Mouse (Mus musculus) heart, postnatal 0 days (tissue): Measurements from ENCODE around the gene Fer.

ENCODE experiments used
- CTCF ChIP-seq: IDR thresholded peaks from 2 replicates; pipeline ENCODE4 v1.5.1; 2016; ENCODE audit warnings: antibody characterized with exemption, control low read depth, low read depth
- EP300 ChIP-seq: IDR thresholded peaks from 2 replicates; pipeline ENCODE4 v1.6.1; 2016; ENCODE audit warnings: antibody characterized with exemption, low read depth

DNA sequence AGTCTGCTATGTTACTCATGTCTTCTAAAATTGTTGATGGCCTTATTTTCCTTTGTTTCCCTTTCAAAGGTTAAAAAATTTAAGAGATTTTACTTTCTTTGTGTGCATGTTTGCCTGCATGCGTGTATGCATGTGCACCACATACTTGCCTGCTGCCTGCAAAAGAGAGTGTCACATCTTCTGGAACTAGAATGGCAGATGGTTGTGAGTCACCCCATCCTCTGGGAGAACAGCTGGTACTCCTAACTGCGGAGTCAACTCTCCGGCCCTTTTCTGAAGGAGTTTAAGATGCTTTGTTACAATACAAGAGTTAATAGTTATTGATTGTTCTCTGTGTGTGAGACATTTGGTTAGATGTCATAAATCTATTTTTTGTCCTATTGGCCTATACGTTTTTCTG is 16.0 kb downstream of the Fer start:
- TF ChIP-seq CTCF (no peak), EP300 (no peak)
